Mouse (Mus musculus) midbrain, postnatal 0 days (tissue): Measurements from ENCODE around the gene Gatad2b. TPM values are rescaled to one million over a fixed set of nuclear protein-coding genes. Genes with fewer than 3 reads are reported as not detected.

Source experiments
- ATAC-seq: fragments of 200-750 bp; cut with Nextera tagmentation; 2 replicates; pipeline ENCODE4 v1.8.0; 2017; ENCODE audit warnings: moderate number of reproducible peaks, mild to moderate bottlenecking, moderate TSS enrichment, moderate library complexity; ENCODE audit not compliant: low FRiP score
- DNase-seq: peaks from one replicate; pipeline ENCODE4 v3.0.0-alpha.2; 2015; ENCODE audit warnings: low spot score
- H3K27ac ChIP-seq: fragments of 300-500 bp; sonication (generic); 2 replicates; pipeline ENCODE4 v1.5.1; 2014; ENCODE audit warnings: low read depth, mild to moderate bottlenecking, low read length, mixed read lengths
- H3K27me3 ChIP-seq: fragments of 300-500 bp; sonication (generic); 2 replicates; pipeline ENCODE4 v1.6.1; 2014; ENCODE audit warnings: low read length, control low read depth, mixed read lengths; ENCODE audit not compliant: insufficient read depth
- H3K36me3 ChIP-seq: fragments of 300-500 bp; sonication (generic); 2 replicates; pipeline ENCODE4 v1.6.1; 2014; ENCODE audit warnings: low read length, control low read depth, mixed read lengths; ENCODE audit not compliant: insufficient read depth
- H3K4me1 ChIP-seq: fragments of 300-500 bp; sonication (generic); 2 replicates; pipeline ENCODE4 v1.6.1; 2014; ENCODE audit warnings: mild to moderate bottlenecking, control low read depth, antibody characterized with exemption, low read length, mixed read lengths; ENCODE audit not compliant: insufficient read depth
- H3K4me2 ChIP-seq: fragments of 300-500 bp; sonication (generic); 2 replicates; pipeline ENCODE4 v1.6.1; 2014; ENCODE audit warnings: low read depth, mild to moderate bottlenecking, low read length, mixed read lengths; ENCODE audit not compliant: poor library complexity, severe bottlenecking
- H3K4me3 ChIP-seq: fragments of 300-500 bp; sonication (generic); 2 replicates; pipeline ENCODE4 v1.5.1; 2014; ENCODE audit warnings: low read depth, mild to moderate bottlenecking, low read length, moderate library complexity
- H3K9ac ChIP-seq: fragments of 300-500 bp; sonication (generic); replicated peaks from 2 replicates; pipeline ENCODE4 v1.6.1; 2014; ENCODE audit warnings: mild to moderate bottlenecking, low read length, moderate library complexity, mixed read lengths; ENCODE audit not compliant: poor library complexity, severe bottlenecking
- H3K9me3 ChIP-seq: fragments of 300-500 bp; sonication (generic); 2 replicates; pipeline ENCODE4 v1.6.1; 2016; ENCODE audit warnings: low read length, control low read depth
- CTCF ChIP-seq: IDR thresholded peaks from 2 replicates; pipeline ENCODE4 v1.5.1; 2016; ENCODE audit warnings: antibody characterized with exemption, mild to moderate bottlenecking
- WGBS: fragments of 180-500 bp; shearing (Covaris S2); extraction: QIAGEN DNeasy Blood & Tissue Kit; methylation state at CpG from one replicate; pipeline ENCODE4 v1.1.7; 2014; 5-methylcytosine and 5-hydroxymethylcytosine counted together
- polyA plus RNA-seq: library from polyadenylated mRNA; unstranded; fragments of >200 nt; fragmentation: Nextera tagmentation; extraction: Ambion mirVana; gene quantifications from 2 replicates; pipeline ENCODE4 v1.2.1, GENCODE M21; 2015
- total RNA-seq: library from RNA; depleted of rRNA; stranded (reverse); fragments of >200 nt; gene quantifications from 2 replicates; pipeline ENCODE4 v1.2.3, GENCODE M21; 2014

Gene Gatad2b
- total and polyA plus RNA-seq, 2 experiments from 2014 or later, result 12.9 to 27.3 TPM

- Histone ChIP-seq H3K9ac (no peak overlapping the region), H3K36me3 (no peaks in the 10 kb centered on the region), H3K27me3 (no peaks in the 10 kb centered on the region), H3K27ac (no peak overlapping the region), H3K4me1 (peaks cover 3% of the 10 kb centered on the region; the same call in 1 of the 2 replicates), H3K4me3 (no peak overlapping the region), H3K9me3 (no peaks in the 10 kb centered on the region), H3K4me2 (no peak overlapping the region)
- no peak for TF ChIP-seq CTCF
- no peak for DNase-seq
- no peak for ATAC-seq
Measured at GRCm38 (mm10) chr3:90309589-90309988, 16.6 kb downstream of the Gatad2b start.

- no peak overlapping the region for H3K9ac ChIP-seq
- no peaks in the 10 kb centered on the region for H3K27me3 ChIP-seq
- no peak for ATAC-seq
- no peaks in the 10 kb centered on the region for H3K9me3 ChIP-seq
- H3K4me3 ChIP-seq, result no peak overlapping the region
- no peak overlapping the region for H3K4me2 ChIP-seq
- TF ChIP-seq CTCF, result peak; percentile 37
- H3K4me1 ChIP-seq, result no peaks in the 10 kb centered on the region
- H3K27ac ChIP-seq, result no peak overlapping the region
- no peaks in the 10 kb centered on the region for H3K36me3 ChIP-seq
- no peak for DNase-seq
Measured at GRCm38 (mm10) chr3:90313367-90313766, 20.4 kb downstream of the Gatad2b start.

- no peaks in the 10 kb centered on the region for H3K4me1 ChIP-seq
- H3K9me3 ChIP-seq, result no peaks in the 10 kb centered on the region
- no peak overlapping the region for H3K9ac ChIP-seq
- DNase-seq (no peak), ATAC-seq (no peak)
- H3K4me3 ChIP-seq, result no peak overlapping the region
- no peak for TF ChIP-seq CTCF
- H3K36me3 ChIP-seq, result no peaks in the 10 kb centered on the region
- H3K4me2 ChIP-seq, result no peak overlapping the region
- H3K27ac ChIP-seq, result no peak overlapping the region
- no peaks in the 10 kb centered on the region for H3K27me3 ChIP-seq
Measured at GRCm38 (mm10) chr3:90314241-90314640, 21.3 kb downstream of the Gatad2b start.

GRCm38 (mm10) chr3:90322289-90322688, 29.3 kb downstream of the Gatad2b start:
- Histone ChIP-seq H3K9ac (peak overlapping the region; percentile 42), H3K9me3 (no peaks in the 10 kb centered on the region), H3K27me3 (no peaks in the 10 kb centered on the region), H3K4me3 (peak overlapping the region; percentile 10; the same call in 1 of the 2 replicates), H3K4me1 (no peaks in the 10 kb centered on the region), H3K36me3 (no peaks in the 10 kb centered on the region), H3K27ac (peak overlapping the region; percentile 77), H3K4me2 (peak overlapping the region; percentile 38)
- TF ChIP-seq CTCF, result no peak
- DNase-seq (peak; percentile 42), ATAC-seq (peak; percentile 77)
- WGBS, result 25% methylated on average over 6 of the region's 6 CpGs

GRCm38 (mm10) chr3:90323119-90323518, 30.1 kb downstream of the Gatad2b start:
- no peak for TF ChIP-seq CTCF
- H3K4me3 ChIP-seq, result no peak overlapping the region
- H3K4me2 ChIP-seq, result peak overlapping the region; percentile 38
- H3K36me3 ChIP-seq, result no peaks in the 10 kb centered on the region
- no peaks in the 10 kb centered on the region for H3K9me3 ChIP-seq
- DNase-seq, result peak; percentile 94
- peak overlapping the region; percentile 42; the same call in 1 of the 2 replicates for H3K9ac ChIP-seq
- no peaks in the 10 kb centered on the region for H3K27me3 ChIP-seq
- ATAC-seq, result peak; percentile 77
- H3K27ac ChIP-seq, result peak overlapping the region; percentile 77
- 8% methylated on average over 5 of the region's 5 CpGs for WGBS
- no peaks in the 10 kb centered on the region for H3K4me1 ChIP-seq

- Histone ChIP-seq H3K9me3 (no peaks in the 10 kb centered on the region), H3K27me3 (no peaks in the 10 kb centered on the region), H3K4me1 (no peaks in the 10 kb centered on the region), H3K36me3 (no peaks in the 10 kb centered on the region), H3K9ac (no peak overlapping the region), H3K4me2 (no peak overlapping the region), H3K4me3 (no peak overlapping the region), H3K27ac (no peak overlapping the region)
- no peak for TF ChIP-seq CTCF
- ATAC-seq, result no peak
- DNase-seq, result no peak
- 90% methylated on average over 5 of the region's 5 CpGs for WGBS
Measured at GRCm38 (mm10) chr3:90332485-90332884, 39.5 kb downstream of the Gatad2b start.
